In the genomic region with DNA sequence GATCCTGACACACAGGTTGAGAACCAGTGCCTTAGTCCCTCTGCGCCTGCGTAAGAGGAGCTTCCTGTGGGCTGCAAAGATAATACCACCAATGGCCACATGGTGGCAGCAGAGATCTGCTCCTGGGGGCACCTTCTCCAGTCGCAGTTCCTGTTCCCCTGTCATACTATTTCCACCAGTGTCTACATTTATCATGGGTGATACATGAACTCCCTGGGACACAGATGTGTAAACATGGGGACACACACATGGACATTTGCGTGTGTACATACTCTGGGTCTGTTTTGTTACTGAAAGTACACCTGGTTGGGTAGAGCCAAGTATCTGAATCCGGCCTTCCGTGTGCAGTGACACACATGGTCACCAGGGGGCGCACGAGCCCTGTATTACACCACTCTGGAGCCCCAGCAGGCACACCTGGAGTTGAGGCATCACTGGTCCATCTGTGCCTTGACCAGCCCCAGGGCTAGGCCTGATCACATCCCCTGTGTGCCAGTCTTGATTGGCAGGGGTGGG, we compare ENCODE assay signal across 8 mouse cellular contexts. TPM values are rescaled to one million over a fixed set of nuclear protein-coding genes. Genes with fewer than 3 reads are reported as not detected.
A peak's percentile ranks its signal among the peaks of the same experiment; 100 is the strongest.
DNase-seq lines count a peak whose midpoint lies in the region; ATAC-seq and TF ChIP-seq lines count a peak whose summit lies in the region.

No protein-coding gene starts in this region.

- no peak overlapping the region for H3K4me3 ChIP-seq in C2C12 (ENCODE audit: insufficient read depth, poor library complexity, severe bottlenecking)
- H3K4me3 ChIP-seq in forebrain, embryonic 10.5 days = no peak overlapping the region
- no peak overlapping the region for H3K4me3 ChIP-seq in heart, embryonic 14.5 days (ENCODE audit: control insufficient read depth in 1 of 2, insufficient read depth in 1 of 2, low read depth in 1 of 2, low read length in 2 of 2)
- H3K4me3 ChIP-seq in liver, embryonic 11.5 days (ENCODE audit: low read depth, low read length) = 0 out of 2 replicates have a peak overlapping the region, but pooled peaks have one; percentile 15
- no peak overlapping the region for H3K4me3 ChIP-seq in myocyte

- no peak overlapping the region for H3ac ChIP-seq in C2C12 (ENCODE audit: control insufficient read depth, insufficient read length, low read depth)
- no peak overlapping the region for H3ac ChIP-seq in myocyte (ENCODE audit: control insufficient read depth, insufficient read length)

- H3K79me3 ChIP-seq in C2C12 (ENCODE audit: low read depth) = no peaks in the 10 kb centered on the region

- H3K79me2 ChIP-seq in C2C12 (ENCODE audit: control insufficient read depth, insufficient read depth) (no peaks in the 10 kb centered on the region), myocyte (ENCODE audit: control insufficient read depth, insufficient read depth) (no peaks in the 10 kb centered on the region)

- H3K36me3 ChIP-seq in C2C12 (ENCODE audit: control insufficient read depth, insufficient read depth) (no peaks in the 10 kb centered on the region), myocyte (ENCODE audit: control insufficient read depth, insufficient read depth) (no peaks in the 10 kb centered on the region)
- no peaks in the 10 kb centered on the region for H3K36me3 ChIP-seq in forebrain, embryonic 10.5 days (replicated peaks)
- H3K36me3 ChIP-seq in heart, embryonic 14.5 days (ENCODE audit: control insufficient read depth, insufficient read depth, low read length) = no peaks in the 10 kb centered on the region
- no peaks in the 10 kb centered on the region for H3K36me3 ChIP-seq in liver, embryonic 11.5 days (ENCODE audit: control insufficient read depth, insufficient read depth, low read length)

- peaks cover 9% of the 10 kb centered on the region; the same call in 1 of the 2 replicates for H3K9me3 ChIP-seq in forebrain, embryonic 10.5 days
- no peaks in the 10 kb centered on the region for H3K9me3 ChIP-seq in heart, embryonic 14.5 days (ENCODE audit: control insufficient read depth, low read length)
- no peaks in the 10 kb centered on the region for H3K9me3 ChIP-seq in liver, embryonic 11.5 days (ENCODE audit: control insufficient read depth, low read length)

- H3K4me1 ChIP-seq in forebrain, embryonic 10.5 days = no peaks in the 10 kb centered on the region
- H3K4me1 ChIP-seq in heart, embryonic 14.5 days (ENCODE audit: control insufficient read depth in 2 of 2, insufficient read depth in 2 of 2, low read length in 2 of 2) = peaks cover 0 to 2% of the 10 kb centered on the region in 2 experiments; a peak in 1 of 4 replicates
- H3K4me1 ChIP-seq in liver, embryonic 11.5 days (replicated peaks; ENCODE audit: control insufficient read depth, insufficient read depth, low read length) = no peaks in the 10 kb centered on the region; the same call in 1 of the 2 replicates

- TF ChIP-seq POLR2A in myocyte (IDR thresholded peaks at IDR 0.05; ENCODE audit: insufficient read length, low read depth) = no peak

- H3K27me3 ChIP-seq in C2C12 (ENCODE audit: control insufficient read depth, insufficient read depth, insufficient read length) (no peaks in the 10 kb centered on the region), myocyte (ENCODE audit: control insufficient read depth, insufficient read depth, insufficient read length) (no peaks in the 10 kb centered on the region)
- no peaks in the 10 kb centered on the region for H3K27me3 ChIP-seq in forebrain, embryonic 10.5 days (ENCODE audit: poor library complexity, severe bottlenecking)
- H3K27me3 ChIP-seq in heart, embryonic 14.5 days (ENCODE audit: control insufficient read depth, insufficient read depth, low read length) = no peaks in the 10 kb centered on the region
- H3K27me3 ChIP-seq in liver, embryonic 11.5 days (replicated peaks; ENCODE audit: control insufficient read depth, insufficient read depth, low read length) = no peaks in the 10 kb centered on the region

- peak; percentile 80 for TF ChIP-seq CTCF in C2C12 (IDR thresholded peaks at IDR 0.05; ENCODE audit: control insufficient read depth, insufficient read depth, insufficient read length)

- peak overlapping the region; percentile 45 for H3K4me2 ChIP-seq in heart, embryonic 14.5 days (ENCODE audit: low read length)
- H3K4me2 ChIP-seq in liver, embryonic 11.5 days = peak overlapping the region; percentile 37; the same call in 1 of the 2 replicates
- H3K4me2 ChIP-seq in myocyte (ENCODE audit: low read depth) = peak overlapping the region; percentile 67

- peak; percentile 31; the same call in 1 of the 2 replicates for ATAC-seq in heart, embryonic 14.5 days (ENCODE audit: insufficient number of reproducible peaks, insufficient read depth, low FRiP score, low read depth)
- ATAC-seq in liver, embryonic 11.5 days (replicated peaks; ENCODE audit: low FRiP score) = peak; percentile 55

- WGBS in forebrain, embryonic 10.5 days = 10% methylated on average over 8 of the region's 8 CpGs
- WGBS in heart, embryonic 14.5 days = 15% methylated on average over 8 of the region's 8 CpGs
- WGBS in liver, embryonic 11.5 days = 15% methylated on average over 8 of the region's 8 CpGs

- H3K9ac ChIP-seq in heart, embryonic 14.5 days (ENCODE audit: low read length) = no peak overlapping the region
- H3K9ac ChIP-seq in liver, embryonic 11.5 days (ENCODE audit: low read depth, low read length) = no peak overlapping the region

- no peak overlapping the region for H3K27ac ChIP-seq in forebrain, embryonic 10.5 days
- H3K27ac ChIP-seq in heart, embryonic 14.5 days (replicated peaks in 1 of 2; ENCODE audit: control insufficient read depth in 1 of 2, insufficient read depth in 1 of 2, low read depth in 2 of 2, low read length in 2 of 2) = no peak overlapping the region
- H3K27ac ChIP-seq in liver, embryonic 11.5 days (ENCODE audit: low read depth, low read length) = no peak overlapping the region

- peak; percentile 87 for DNase-seq in brain, adult 2 months (ENCODE audit: low read depth, low spot score)
- DNase-seq in forebrain, embryonic 10.5 days (ENCODE audit: extremely low spot score, low spot score) = peak; percentile 81
- peak; percentile 93 for DNase-seq in kidney, postnatal 10 days
- DNase-seq in liver, embryonic 11.5 days (ENCODE audit: low spot score) = peak; percentile 83
- DNase-seq in spleen, postnatal 4 days (ENCODE audit: low spot score in 2 of 2) = peak; percentile 92 to 98

TF ChIP-seq in C2C12, 6 proteins besides CTCF, POLR2A, EP300 and RAD21:
- no peak for TF ChIP-seq USF1 (IDR thresholded peaks at IDR 0.05; ENCODE audit: low read depth)
- no peak for TF ChIP-seq FOSL1 (IDR thresholded peaks at IDR 0.05; ENCODE audit: insufficient read depth, low read length, poor library complexity, severe bottlenecking)
- TF ChIP-seq CEBPB (IDR thresholded peaks at IDR 0.05; ENCODE audit: low read depth) = no peak
- TF ChIP-seq MYOG (IDR thresholded peaks at IDR 0.05; ENCODE audit: control insufficient read depth, extremely low read depth, insufficient read length) = no peak
- TF ChIP-seq MAX (IDR thresholded peaks at IDR 0.05) = no peak

TF ChIP-seq in myocyte, 11 proteins besides CTCF, POLR2A, EP300 and RAD21:
- TF ChIP-seq TCF12 (IDR thresholded peaks at IDR 0.05; ENCODE audit: insufficient read depth, poor library complexity, severe bottlenecking) (no peak), REST (IDR thresholded peaks at IDR 0.05; ENCODE audit: insufficient read depth, insufficient read length) (no peak), TCF3 (IDR thresholded peaks at IDR 0.05; ENCODE audit: insufficient read length, low read depth) (no peak), SRF (IDR thresholded peaks at IDR 0.05; ENCODE audit: control insufficient read depth, insufficient read length, low read depth) (no peak), POLR2AphosphoS2 (IDR thresholded peaks at IDR 0.05; ENCODE audit: insufficient read length, low read depth) (no peak), CEBPB (IDR thresholded peaks at IDR 0.05; ENCODE audit: insufficient read depth, poor library complexity, severe bottlenecking) (no peak), MYOG (IDR thresholded peaks at IDR 0.05; ENCODE audit: control insufficient read depth in 1 of 3, insufficient read depth in 1 of 3, insufficient read length in 2 of 3, low read depth in 2 of 3) (no peak), USF1 (IDR thresholded peaks at IDR 0.05; ENCODE audit: low read depth) (no peak), MYOD1 (IDR thresholded peaks at IDR 0.05; ENCODE audit: control insufficient read depth in 1 of 3, insufficient read length in 2 of 3, low read depth in 2 of 3) (no peak), MAX (IDR thresholded peaks at IDR 0.05; ENCODE audit: low read depth) (no peak), E2F4 (IDR thresholded peaks at IDR 0.05; ENCODE audit: insufficient read depth) (no peak)
TF ChIP-seq in myocyte: peak in this region for 0.

RNA-seq across cellular contexts. Expression of a gene that starts 36.4 kb away (rescaled TPM):
- polyA plus RNA-seq in C2C12 (2012; fragmentation: generic; extraction: Trizol) = 6.3 TPM
- 18.7 and 20.3 TPM in 2 replicates for polyA plus RNA-seq in forebrain, embryonic 10.5 days (2016; fragmentation: Nextera tagmentation; extraction: Ambion mirVana)
- polyA plus RNA-seq in heart, embryonic 14.5 days (2014; fragmentation: Nextera tagmentation; extraction: Ambion mirVana) = 1.1 and 1.2 TPM in 2 replicates
- 1.1 and 2.0 TPM in 2 replicates for polyA plus RNA-seq in liver, embryonic 11.5 days (2014; fragmentation: Nextera tagmentation; extraction: Ambion mirVana)
- 4.1 TPM for polyA plus RNA-seq in myocyte (2012; fragmentation: generic; extraction: Trizol)
